Mouse (Mus musculus) cerebellum, adult 2 months (tissue): ENCODE measurements around the gene Dtx1. TPM values are rescaled to one million over a fixed set of nuclear protein-coding genes. Genes with fewer than 3 reads are reported as not detected.

Source experiments
- DNase-seq, 2 experiments: peaks; one replicate each; pipeline ENCODE4 v3.0.0; 2021
- H3K27ac ChIP-seq: fragments of 200-500 bp; 2 replicates; pipeline ENCODE4 v1.5.1; 2012; ENCODE audit warnings: low read length, control low read depth, inconsistent platforms; ENCODE audit not compliant: insufficient read depth
- H3K27me3 ChIP-seq: fragments of 200-500 bp; 2 replicates; pipeline ENCODE4 v1.6.1; 2012; ENCODE audit warnings: inconsistent platforms, mild to moderate bottlenecking, low read length, moderate library complexity; ENCODE audit not compliant: control insufficient read depth, insufficient read depth
- H3K4me1 ChIP-seq: fragments of 200-500 bp; 2 replicates; pipeline ENCODE4 v1.6.1; 2011; ENCODE audit warnings: low read length; ENCODE audit not compliant: control insufficient read depth, insufficient read depth
- H3K4me3 ChIP-seq: fragments of 200-500 bp; replicated peaks from 2 replicates; pipeline ENCODE3; 2011; ENCODE audit warnings: mild to moderate bottlenecking, low read depth, low read length, control low read depth; ENCODE audit not compliant: insufficient read depth
- CTCF ChIP-seq: fragments of 200-500 bp; IDR thresholded peaks from 2 replicates; pipeline ENCODE4 v1.5.1; 2011; ENCODE audit warnings: low read depth, mild to moderate bottlenecking, control low read depth, low read length, moderate library complexity, borderline replicate concordance; ENCODE audit not compliant: insufficient read depth
- POLR2A ChIP-seq: fragments of 200-500 bp; IDR thresholded peaks from 2 replicates; pipeline ENCODE4 v1.6.1; 2011; ENCODE audit warnings: low read length, control low read depth, borderline replicate concordance; ENCODE audit not compliant: insufficient read depth
- WGBS: fragments of 180-500 bp; shearing (Covaris S2); methylation state at CpG from one replicate; pipeline ENCODE4 v1.1.7; 2018; 5-methylcytosine and 5-hydroxymethylcytosine counted together
- polyA plus RNA-seq: library from polyadenylated mRNA; depleted of rRNA; stranded (reverse); fragments of >200 nt; gene quantifications from 2 replicates; pipeline ENCODE4 v1.2.3, GENCODE M21; 2012; rRNA removed

Dtx1 gene
- polyA plus RNA-seq, 1 experiment, result 123 TPM

DNA sequence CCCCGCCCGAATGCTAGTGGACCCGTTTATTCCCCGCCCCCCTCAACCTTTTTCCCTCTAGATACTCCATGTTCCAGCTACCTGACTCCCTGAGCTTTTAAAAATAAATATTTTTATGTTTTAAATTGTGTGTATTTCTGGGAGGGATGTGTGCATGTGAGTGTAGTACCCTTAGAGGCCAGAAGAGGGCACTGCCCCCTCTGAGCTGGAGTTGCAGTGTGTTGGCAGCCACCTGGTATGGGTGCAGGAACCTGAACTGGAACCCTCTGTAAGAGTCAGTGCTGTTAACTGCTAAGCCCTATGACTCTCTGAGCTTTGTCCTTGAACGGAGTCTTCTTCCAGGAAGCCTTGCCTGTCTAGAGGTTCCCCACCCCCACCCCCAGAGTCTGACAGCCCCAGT is 79.8 kb downstream of the Dtx1 start:
- no peaks in the 10 kb centered on the region for H3K27me3 ChIP-seq
- TF ChIP-seq CTCF (no peak), POLR2A (no peak)
- no peak overlapping the region for H3K27ac ChIP-seq
- no peak overlapping the region for H3K4me3 ChIP-seq
- peaks cover 6% of the 10 kb centered on the region for H3K4me1 ChIP-seq
- DNase-seq, result no peak
- 93% methylated on average over 5 of the region's 5 CpGs for WGBS

DNA sequence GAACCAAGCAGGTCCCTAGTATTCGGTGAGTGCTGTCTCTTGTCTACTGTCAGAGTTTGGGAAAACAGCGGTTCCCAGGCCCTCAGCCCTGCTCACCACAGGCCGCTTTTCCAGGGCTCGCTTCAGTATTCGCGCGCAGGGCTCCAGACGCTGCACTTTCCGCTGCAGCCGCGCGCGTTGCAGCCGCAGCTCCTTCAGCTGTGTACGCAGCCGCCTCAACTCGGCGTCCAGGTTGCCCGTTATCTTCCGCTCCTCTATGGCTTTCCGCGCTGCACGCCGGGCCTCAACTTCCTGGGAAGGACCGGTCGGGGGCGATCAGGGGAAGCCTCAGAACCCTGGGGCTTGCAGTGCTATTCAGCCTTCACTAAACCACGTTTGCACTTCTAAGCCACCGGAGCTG is 80.6 kb downstream of the Dtx1 start:
- Histone ChIP-seq H3K4me3 (no peak overlapping the region), H3K27me3 (no peaks in the 10 kb centered on the region), H3K27ac (no peak overlapping the region), H3K4me1 (peaks cover 6% of the 10 kb centered on the region)
- TF ChIP-seq POLR2A, result no peak
- no peak for TF ChIP-seq CTCF
- no peak for DNase-seq
- 29% methylated on average over 29 of the region's 29 CpGs for WGBS

Other genes starting within 250 kb of the Dtx1 start
- 13.6 and 16.7 TPM in 2 replicates for gene Sdsl, start 239.1 kb downstream of the Dtx1 start, polyA plus RNA-seq
- 0.36 and 0.52 TPM in 2 replicates for gene Sds, start 235.4 kb downstream of the Dtx1 start, polyA plus RNA-seq
- 49.0 and 53.5 TPM in 2 replicates for gene Plbd2, start 208.3 kb downstream of the Dtx1 start, polyA plus RNA-seq
- 8.2 TPM in 2 replicates for gene Slc8b1, start 200.8 kb downstream of the Dtx1 start, polyA plus RNA-seq
- gene Tpcn1, start 123.3 kb downstream of the Dtx1 start, polyA plus RNA-seq, result 47.3 and 56.6 TPM in 2 replicates
- 1.8 and 2.0 TPM in 2 replicates for gene Iqcd, start 122.9 kb downstream of the Dtx1 start, polyA plus RNA-seq
- gene Rita1, start 99.3 kb downstream of the Dtx1 start, polyA plus RNA-seq, result 43.7 and 47.3 TPM in 2 replicates
- gene Ddx54, start 99.2 kb downstream of the Dtx1 start, polyA plus RNA-seq, result 24.1 and 25.4 TPM in 2 replicates
- gene Cfap73, start 77.7 kb downstream of the Dtx1 start, polyA plus RNA-seq, result 0.24 and 0.31 TPM in 2 replicates
- gene Rasal1, start 63.1 kb downstream of the Dtx1 start, polyA plus RNA-seq, result 24.7 and 30.5 TPM in 2 replicates
- 0.41 and 0.80 TPM in 2 replicates for gene Oas2, start 37.9 kb upstream of the Dtx1 start, polyA plus RNA-seq
- 0.08 TPM in 2 replicates for gene Oas3, start 65.7 kb upstream of the Dtx1 start, polyA plus RNA-seq
- not detected in 2 replicates for gene Oas1e, start 83.6 kb upstream of the Dtx1 start, polyA plus RNA-seq
- gene Oas1c, start 100.6 kb upstream of the Dtx1 start, polyA plus RNA-seq, result 1.2 and 2.0 TPM in 2 replicates
- gene Oas1f, start 135.4 kb upstream of the Dtx1 start, polyA plus RNA-seq, result not detected in 2 replicates
- not detected in 2 replicates for gene Oas1h, start 149.5 kb upstream of the Dtx1 start, polyA plus RNA-seq
- 0.35 and 0.47 TPM in 2 replicates for gene Oas1g, start 175.7 kb upstream of the Dtx1 start, polyA plus RNA-seq
- 1.6 and 1.9 TPM in 2 replicates for gene Oas1a, start 195.6 kb upstream of the Dtx1 start, polyA plus RNA-seq
- not detected in 2 replicates for gene Oas1d, start 202.6 kb upstream of the Dtx1 start, polyA plus RNA-seq